Mouse (Mus musculus): ENCODE measurements around the gene A430005L14Rik.
A peak's percentile ranks its signal among the peaks of the same experiment; 100 is the strongest.
"Not testable (repeated sequence)": the region's sequence is repeated elsewhere in the genome, so short reads cannot be mapped to it uniquely, and the experiment has no call there.

A430005L14Rik gene

GRCm38 (mm10) chr4:153956569-153957405, at the start of gene A430005L14Rik:
TSS of gene A430005L14Rik (plus strand) at chr4:153957237.
- DNase-seq: peak; percentile 97 to 99

- no peak for DNase-seq
These were observed 49.5 kb upstream of the A430005L14Rik start for GRCm38 (mm10) chr4:153907573-153907972.

GRCm38 (mm10) chr4:153913635-153914034, 43.4 kb upstream of the A430005L14Rik start:
- DNase-seq: no peak

- no peak for DNase-seq
These were observed 39.1 kb upstream of the A430005L14Rik start for GRCm38 (mm10) chr4:153917773-153918500.

- DNase-seq: no peak
These were observed 36.4 kb upstream of the A430005L14Rik start for GRCm38 (mm10) chr4:153920517-153921233.

GRCm38 (mm10) chr4:153922090-153922489, 34.9 kb upstream of the A430005L14Rik start:
- DNase-seq: not testable (repeated sequence)

- DNase-seq: no peak
These were observed 28.2 kb upstream of the A430005L14Rik start for GRCm38 (mm10) chr4:153928772-153929299.

GRCm38 (mm10) chr4:153929425-153929824, 27.6 kb upstream of the A430005L14Rik start:
- DNase-seq: no peak

- DNase-seq: peak; percentile 11 to 12
These were observed 27.1 kb upstream of the A430005L14Rik start for GRCm38 (mm10) chr4:153929921-153930320.

GRCm38 (mm10) chr4:153943243-153943642, 13.8 kb upstream of the A430005L14Rik start:
- DNase-seq: peak; percentile 35 to 46

- no peak for DNase-seq
These were observed 12.8 kb upstream of the A430005L14Rik start for GRCm38 (mm10) chr4:153944261-153944660.

- DNase-seq: no peak
These were observed 11.3 kb upstream of the A430005L14Rik start for GRCm38 (mm10) chr4:153945741-153946140.

GRCm38 (mm10) chr4:153950372-153950771, 6.7 kb upstream of the A430005L14Rik start:
- no peak for DNase-seq

GRCm38 (mm10) chr4:153951150-153951549, 5.9 kb upstream of the A430005L14Rik start:
- DNase-seq: no peak

- no peak for DNase-seq
These were observed 5.3 kb upstream of the A430005L14Rik start for GRCm38 (mm10) chr4:153951692-153952091.

GRCm38 (mm10) chr4:153955651-153956050, 1.4 kb upstream of the A430005L14Rik start:
- DNase-seq: peak; percentile 27 to 44

GRCm38 (mm10) chr4:153957444-153958250, 610 bp downstream of the A430005L14Rik start:
- DNase-seq: peak in 1 of 2 experiments; percentile 32

GRCm38 (mm10) chr4:153962631-153963030, 5.6 kb downstream of the A430005L14Rik start:
- no peak for DNase-seq

GRCm38 (mm10) chr4:153966651-153967050, 9.6 kb downstream of the A430005L14Rik start:
- DNase-seq: peak; percentile 21 to 37

- DNase-seq: no peak
These were observed 10.5 kb downstream of the A430005L14Rik start for GRCm38 (mm10) chr4:153967556-153967955.

- DNase-seq: no peak
These were observed 11.0 kb downstream of the A430005L14Rik start for GRCm38 (mm10) chr4:153968063-153968462.
